Mouse (Mus musculus): ENCODE data around the gene Itgae. TPM values are rescaled to one million over a fixed set of nuclear protein-coding genes. Genes with fewer than 3 reads are reported as not detected.

Gene Itgae
- polyA plus RNA-seq, 1 experiment from 2014 or later = 0.42 TPM

DNA sequence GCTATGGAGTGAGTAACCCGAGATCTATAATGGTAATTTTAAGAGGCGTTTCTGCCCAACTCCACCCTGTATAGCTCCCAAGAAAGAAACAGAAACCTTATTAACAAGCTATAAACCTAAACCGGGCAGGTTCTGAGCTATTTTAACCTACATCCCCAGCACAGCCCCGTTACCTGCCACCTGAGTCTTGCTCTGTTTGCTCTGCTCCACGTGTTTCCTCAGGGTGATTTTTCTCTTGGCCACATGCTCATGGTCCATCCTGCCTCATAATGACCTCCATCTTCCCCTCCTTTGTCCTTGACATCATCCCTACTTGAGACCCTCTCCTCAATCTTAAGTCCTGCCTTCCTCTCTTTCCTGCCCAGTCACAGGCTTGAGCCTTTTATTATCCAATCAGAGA is 43.8 kb downstream of the Itgae start:
- H3K9ac ChIP-seq = no peak overlapping the region
- H3K9me3 ChIP-seq (replicated peaks) = no peaks in the 10 kb centered on the region
- H3K27me3 ChIP-seq = no peaks in the 10 kb centered on the region
- H3K4me2 ChIP-seq = peak overlapping the region; percentile 21
- peaks cover 41% of the 10 kb centered on the region for H3K4me1 ChIP-seq
- H3K36me3 ChIP-seq = peaks cover 37% of the 10 kb centered on the region
- no peak overlapping the region for H3K4me3 ChIP-seq (replicated peaks)
- no peak for ATAC-seq (replicated peaks; ENCODE audit: low FRiP score)
- no peak overlapping the region for H3K27ac ChIP-seq
- WGBS = 85% methylated on average over 5 of the region's 5 CpGs

DNA sequence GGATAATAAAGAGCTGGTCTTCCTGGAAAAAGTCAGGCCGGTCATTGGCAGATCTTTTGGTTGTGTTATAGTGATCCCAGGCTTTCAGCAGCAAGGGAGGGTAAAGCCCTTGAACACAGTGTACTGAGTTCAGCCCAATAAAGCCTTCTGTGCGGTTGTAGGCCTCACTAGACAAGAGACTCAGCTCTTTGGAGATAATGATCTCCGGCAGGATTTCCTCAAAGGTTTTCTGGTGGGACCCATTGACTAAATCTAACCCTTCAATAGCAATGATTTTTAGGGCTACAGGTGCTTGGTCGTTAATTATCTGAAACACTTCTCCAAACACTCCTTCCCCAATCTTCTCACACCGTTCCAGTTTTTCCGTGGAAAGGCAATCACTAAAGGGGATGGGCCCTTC is 46.2 kb downstream of the Itgae start:
- no peak overlapping the region for H3K27ac ChIP-seq
- peak overlapping the region; percentile 84 for H3K4me2 ChIP-seq
- ATAC-seq (replicated peaks; ENCODE audit: low FRiP score) = no peak
- peak overlapping the region; percentile 77 for H3K9ac ChIP-seq
- WGBS = 58% methylated on average over 6 of the region's 6 CpGs
- no peaks in the 10 kb centered on the region for H3K27me3 ChIP-seq
- no peaks in the 10 kb centered on the region for H3K9me3 ChIP-seq (replicated peaks)
- peaks cover 30% of the 10 kb centered on the region for H3K36me3 ChIP-seq
- H3K4me1 ChIP-seq = peaks cover 41% of the 10 kb centered on the region
- peak overlapping the region; percentile 96 for H3K4me3 ChIP-seq (replicated peaks)

DNA sequence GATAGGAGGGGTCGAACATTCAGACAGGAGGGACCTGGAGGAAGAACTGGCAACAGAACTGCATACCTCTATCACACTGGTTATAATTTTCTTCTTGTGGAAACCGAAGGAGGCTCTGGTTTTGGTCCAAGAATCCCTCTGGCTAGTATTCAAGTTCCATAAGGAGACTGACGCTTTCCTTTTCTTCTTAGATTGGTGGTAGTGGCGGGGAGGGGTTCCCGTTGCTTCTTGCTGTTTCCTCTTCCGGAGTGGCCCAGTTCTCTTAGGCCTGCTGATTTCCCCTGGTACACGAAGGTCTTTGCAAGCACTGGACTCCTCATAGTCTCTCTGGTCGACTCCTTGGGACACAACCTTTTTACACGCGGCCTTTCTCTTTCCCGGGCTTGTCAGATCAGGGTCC is 46.7 kb downstream of the Itgae start:
- Histone ChIP-seq H3K27me3 (no peaks in the 10 kb centered on the region), H3K9ac (peak overlapping the region; percentile 77), H3K4me1 (peaks cover 41% of the 10 kb centered on the region), H3K4me3 (replicated peaks) (peak overlapping the region; percentile 96), H3K9me3 (replicated peaks) (no peaks in the 10 kb centered on the region), H3K27ac (peak overlapping the region; percentile 23; the same call in 1 of the 2 replicates), H3K36me3 (peaks cover 25% of the 10 kb centered on the region), H3K4me2 (peak overlapping the region; percentile 84)
- no peak for ATAC-seq (replicated peaks; ENCODE audit: low FRiP score)
- WGBS = 24% methylated on average over 11 of the region's 11 CpGs

GRCm38 (mm10) chr11:73137591-73138501 is 47.5 kb downstream of the Itgae start, which contains the start of gene Haspin:
Gene Haspin, minus strand, starts transcription at chr11:73138294.
- peaks cover 41% of the 10 kb centered on the region for H3K4me1 ChIP-seq
- peaks cover 18% of the 10 kb centered on the region for H3K36me3 ChIP-seq
- peak within 1 kb of the TSS; percentile 96 for H3K4me3 ChIP-seq (replicated peaks)
- WGBS = under 1% methylated on average over 84 of the region's 84 CpGs
- peak within 1 kb of the TSS; percentile 77 for H3K9ac ChIP-seq
- peak within 1 kb of the TSS; percentile 84 for H3K4me2 ChIP-seq
- H3K9me3 ChIP-seq (replicated peaks) = no peaks in the 10 kb centered on the region
- ATAC-seq (replicated peaks; ENCODE audit: low FRiP score) = peak; percentile 95
- peak within 1 kb of the TSS; percentile 23; the same call in 1 of the 2 replicates for H3K27ac ChIP-seq
- no peaks in the 10 kb centered on the region for H3K27me3 ChIP-seq

GRCm38 (mm10) chr11:73144261-73144681 is 53.9 kb downstream of the Itgae start:
- 50% methylated on average over 1 of the region's 1 CpGs for WGBS
- Histone ChIP-seq H3K36me3 (no peaks in the 10 kb centered on the region), H3K4me3 (replicated peaks) (no peak overlapping the region), H3K4me2 (no peak overlapping the region), H3K4me1 (no peaks in the 10 kb centered on the region; the same call in 1 of the 2 replicates), H3K9ac (no peak overlapping the region), H3K9me3 (replicated peaks) (no peaks in the 10 kb centered on the region), H3K27ac (no peak overlapping the region), H3K27me3 (no peaks in the 10 kb centered on the region)
- no peak for ATAC-seq (replicated peaks; ENCODE audit: low FRiP score)

- Histone ChIP-seq H3K4me2 (no peak overlapping the region), H3K27me3 (no peaks in the 10 kb centered on the region), H3K9me3 (replicated peaks) (no peaks in the 10 kb centered on the region), H3K36me3 (no peaks in the 10 kb centered on the region), H3K4me1 (no peaks in the 10 kb centered on the region; the same call in 1 of the 2 replicates), H3K4me3 (replicated peaks) (no peak overlapping the region), H3K27ac (no peak overlapping the region), H3K9ac (no peak overlapping the region)
- ATAC-seq (replicated peaks; ENCODE audit: low FRiP score) = no peak
- WGBS = 57% methylated on average over 11 of the region's 11 CpGs
Measured at GRCm38 (mm10) chr11:73146026-73146974, 55.9 kb downstream of the Itgae start.

GRCm38 (mm10) chr11:73146975-73147365 is 56.6 kb downstream of the Itgae start:
- H3K27ac ChIP-seq = no peak overlapping the region
- H3K4me1 ChIP-seq = no peaks in the 10 kb centered on the region; the same call in 1 of the 2 replicates
- H3K4me3 ChIP-seq (replicated peaks) = no peak overlapping the region
- no peak for ATAC-seq (replicated peaks; ENCODE audit: low FRiP score)
- no peaks in the 10 kb centered on the region for H3K9me3 ChIP-seq (replicated peaks)
- no peaks in the 10 kb centered on the region for H3K36me3 ChIP-seq
- H3K27me3 ChIP-seq = no peaks in the 10 kb centered on the region
- no peak overlapping the region for H3K4me2 ChIP-seq
- no peak overlapping the region for H3K9ac ChIP-seq
- 64% methylated on average over 7 of the region's 7 CpGs for WGBS

- ATAC-seq (replicated peaks; ENCODE audit: low FRiP score) = no peak
- no peaks in the 10 kb centered on the region for H3K36me3 ChIP-seq
Measured at GRCm38 (mm10) chr11:73148209-73148608, 57.8 kb downstream of the Itgae start.

GRCm38 (mm10) chr11:73155071-73155470 is 64.7 kb downstream of the Itgae start:
- Histone ChIP-seq H3K36me3 (no peaks in the 10 kb centered on the region), H3K4me2 (no peak overlapping the region), H3K27me3 (peaks cover 22% of the 10 kb centered on the region), H3K27ac (no peak overlapping the region), H3K9ac (no peak overlapping the region), H3K4me3 (replicated peaks) (no peak overlapping the region), H3K9me3 (replicated peaks) (no peaks in the 10 kb centered on the region), H3K4me1 (peaks cover 3% of the 10 kb centered on the region)
- ATAC-seq (replicated peaks; ENCODE audit: low FRiP score) = no peak
- 64% methylated on average over 6 of the region's 6 CpGs for WGBS

More at GRCm38 (mm10) chr11:73148209-73148608, 57.8 kb downstream of the Itgae start:
- H3K27me3 ChIP-seq = no peaks in the 10 kb centered on the region
- no peaks in the 10 kb centered on the region; the same call in 1 of the 2 replicates for H3K4me1 ChIP-seq
- H3K4me2 ChIP-seq = no peak overlapping the region
- H3K9ac ChIP-seq = no peak overlapping the region
- H3K9me3 ChIP-seq (replicated peaks) = no peaks in the 10 kb centered on the region
- no peak overlapping the region for H3K27ac ChIP-seq
- 85% methylated on average over 9 of the region's 9 CpGs for WGBS
- H3K4me3 ChIP-seq (replicated peaks) = no peak overlapping the region

DNA sequence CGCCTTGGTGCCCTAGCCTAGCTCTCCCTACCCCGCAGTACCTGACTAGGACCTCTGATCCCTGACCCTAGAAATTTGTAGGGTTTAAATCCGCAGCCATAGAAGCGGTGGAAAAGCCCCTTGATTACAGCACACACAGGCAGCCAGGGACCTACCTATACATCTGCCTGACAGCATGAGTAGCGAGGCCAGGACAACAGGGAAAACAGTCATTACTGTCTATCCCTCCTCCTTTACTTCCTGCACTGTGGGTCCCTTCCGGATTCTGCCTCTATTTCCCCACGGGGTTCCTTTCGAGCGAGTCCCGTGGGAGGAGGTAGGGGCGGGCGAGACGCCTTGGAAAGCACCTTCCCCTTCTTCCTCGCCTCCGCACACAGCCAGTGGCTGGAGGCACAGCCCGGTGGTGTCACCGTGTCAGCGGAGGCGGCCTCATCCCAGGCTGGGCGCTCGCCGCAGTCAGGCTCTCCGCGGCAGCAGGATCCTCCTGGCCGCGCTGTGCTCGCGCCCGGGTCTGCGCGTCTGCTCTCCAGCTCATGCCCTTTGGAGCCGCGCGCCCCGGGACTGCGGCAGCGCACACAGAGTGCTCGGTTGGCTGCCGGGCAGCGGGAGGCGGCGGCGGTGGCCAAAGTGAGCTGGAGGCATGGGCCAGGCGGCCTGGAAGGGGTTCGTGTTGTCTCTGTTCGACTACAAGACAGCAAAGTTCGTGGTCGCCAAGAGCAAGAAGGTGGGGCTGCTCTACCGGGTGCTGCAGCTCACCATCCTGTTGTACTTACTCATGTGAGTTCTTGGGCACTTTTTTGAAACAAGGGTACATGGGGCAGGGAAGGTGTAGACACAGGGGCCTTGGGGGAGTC is 69.8 kb downstream of the Itgae start, which contains the start of gene P2rx5:
Gene P2rx5 (plus strand): TSS at position 465 of the 854 bp plus-strand sequence.
- peak within 1 kb of the TSS; percentile 48 for H3K4me3 ChIP-seq (replicated peaks)
- H3K4me2 ChIP-seq = peak within 1 kb of the TSS; percentile 87
- no peak within 1 kb of the TSS for H3K27ac ChIP-seq
- peaks cover 33% of the 10 kb centered on the region for H3K27me3 ChIP-seq
- peak within 1 kb of the TSS; percentile 49 for H3K9ac ChIP-seq
- WGBS = 3% methylated on average over 49 of the region's 49 CpGs
- peaks cover 16% of the 10 kb centered on the region for H3K4me1 ChIP-seq
- H3K9me3 ChIP-seq (replicated peaks) = no peaks in the 10 kb centered on the region
- ATAC-seq (replicated peaks; ENCODE audit: low FRiP score) = peak; percentile 79
- no peaks in the 10 kb centered on the region for H3K36me3 ChIP-seq

GRCm38 (mm10) chr11:73160811-73161200 is 70.4 kb downstream of the Itgae start:
- H3K27ac ChIP-seq = no peak overlapping the region
- peak; percentile 78 for ATAC-seq (replicated peaks; ENCODE audit: low FRiP score)
- peak overlapping the region; percentile 87 for H3K4me2 ChIP-seq
- peak overlapping the region; percentile 49; the same call in 1 of the 2 replicates for H3K9ac ChIP-seq
- WGBS = 21% methylated on average over 6 of the region's 6 CpGs
- H3K4me1 ChIP-seq = peaks cover 16% of the 10 kb centered on the region
- peaks cover 33% of the 10 kb centered on the region for H3K27me3 ChIP-seq
- H3K36me3 ChIP-seq = no peaks in the 10 kb centered on the region
- H3K9me3 ChIP-seq (replicated peaks) = no peaks in the 10 kb centered on the region
- peak overlapping the region; percentile 48 for H3K4me3 ChIP-seq (replicated peaks)
